Mouse (Mus musculus): ENCODE results near the gene Cyp24a1.

Cyp24a1 gene

GRCm38 (mm10) chr2:170497091-170497566 is at the start of gene Cyp24a1:
TSS of gene Cyp24a1 (minus strand) at chr2:170497145.
- in situ Hi-C loops (cut with MboI, MseI): no loop called here

GRCm38 (mm10) chr2:170545745-170546144 is 48.8 kb upstream of the Cyp24a1 start:
- in situ Hi-C loops (cut with MboI, MseI): no loop called here

- in situ Hi-C loops (cut with MboI, MseI): no loop called here
Measured at GRCm38 (mm10) chr2:170544950-170545349, 48.0 kb upstream of the Cyp24a1 start.

DNA sequence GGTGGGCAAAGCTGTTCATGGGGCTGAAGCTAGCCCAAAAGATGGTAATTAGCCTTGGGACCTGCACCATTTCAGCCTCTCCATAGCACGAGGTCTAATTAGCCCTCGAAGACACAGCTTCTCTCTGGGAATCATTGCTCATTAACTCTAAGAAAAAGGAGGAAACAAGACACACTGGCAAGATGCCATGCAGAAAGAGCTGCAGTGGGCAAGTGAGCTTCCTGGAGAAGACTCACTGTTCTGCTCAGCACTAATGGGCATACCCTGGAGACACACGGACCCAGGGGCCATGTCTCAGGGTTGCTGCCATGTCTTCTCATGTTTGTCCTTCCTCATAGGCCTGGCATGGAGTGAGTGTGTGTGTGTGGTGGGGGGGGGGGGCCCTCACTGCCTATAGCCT is 47.2 kb upstream of the Cyp24a1 start:
- in situ Hi-C loops (cut with MboI, MseI): no loop called here

DNA sequence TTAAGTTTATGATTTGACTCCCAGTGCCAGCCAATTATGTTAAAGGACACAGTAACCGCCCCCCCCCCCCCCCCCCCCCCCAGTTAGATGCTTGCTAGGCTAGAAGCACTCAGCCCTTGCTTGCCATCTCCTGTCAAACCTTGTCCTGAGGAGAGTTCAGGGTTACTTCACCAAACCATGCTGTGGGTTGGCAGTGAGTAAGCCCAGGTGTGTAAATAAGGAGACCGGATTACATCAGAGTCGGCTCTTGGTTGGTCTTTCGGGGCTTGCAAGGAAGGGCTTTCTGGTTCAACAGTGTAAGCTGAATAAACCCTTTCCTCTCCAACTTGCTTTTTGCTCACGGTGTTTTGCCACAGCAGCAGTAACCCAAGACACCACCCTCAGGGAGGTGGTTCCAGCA is 46.7 kb upstream of the Cyp24a1 start:
- in situ Hi-C loops (cut with MboI, MseI): no loop called here

GRCm38 (mm10) chr2:170539211-170539610 is 42.3 kb upstream of the Cyp24a1 start:
- in situ Hi-C loops (cut with MboI, MseI): no loop called here

DNA sequence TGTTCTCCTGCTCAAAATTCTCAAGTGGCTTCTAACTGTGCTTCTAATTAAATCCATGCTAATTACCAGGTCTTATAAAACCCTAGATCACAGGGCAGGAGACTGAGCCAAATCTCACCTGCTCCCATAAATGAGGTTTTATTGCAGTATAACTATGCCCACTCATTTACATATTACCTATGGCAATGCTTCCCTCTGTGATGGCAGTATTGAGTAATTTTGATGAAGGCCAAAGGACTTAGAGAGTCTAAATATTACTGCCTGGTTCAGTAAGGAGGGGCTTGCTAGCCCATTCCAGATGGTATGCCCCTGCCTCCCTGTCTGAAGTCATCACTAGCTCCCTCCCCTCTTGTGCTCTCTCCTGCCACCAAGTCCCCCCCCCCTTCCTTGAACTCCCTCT is 38.9 kb upstream of the Cyp24a1 start:
- in situ Hi-C loops (cut with MboI, MseI): no loop called here

GRCm38 (mm10) chr2:170534803-170535174 is 37.8 kb upstream of the Cyp24a1 start:
- in situ Hi-C loops (cut with MboI, MseI): no loop called here

DNA sequence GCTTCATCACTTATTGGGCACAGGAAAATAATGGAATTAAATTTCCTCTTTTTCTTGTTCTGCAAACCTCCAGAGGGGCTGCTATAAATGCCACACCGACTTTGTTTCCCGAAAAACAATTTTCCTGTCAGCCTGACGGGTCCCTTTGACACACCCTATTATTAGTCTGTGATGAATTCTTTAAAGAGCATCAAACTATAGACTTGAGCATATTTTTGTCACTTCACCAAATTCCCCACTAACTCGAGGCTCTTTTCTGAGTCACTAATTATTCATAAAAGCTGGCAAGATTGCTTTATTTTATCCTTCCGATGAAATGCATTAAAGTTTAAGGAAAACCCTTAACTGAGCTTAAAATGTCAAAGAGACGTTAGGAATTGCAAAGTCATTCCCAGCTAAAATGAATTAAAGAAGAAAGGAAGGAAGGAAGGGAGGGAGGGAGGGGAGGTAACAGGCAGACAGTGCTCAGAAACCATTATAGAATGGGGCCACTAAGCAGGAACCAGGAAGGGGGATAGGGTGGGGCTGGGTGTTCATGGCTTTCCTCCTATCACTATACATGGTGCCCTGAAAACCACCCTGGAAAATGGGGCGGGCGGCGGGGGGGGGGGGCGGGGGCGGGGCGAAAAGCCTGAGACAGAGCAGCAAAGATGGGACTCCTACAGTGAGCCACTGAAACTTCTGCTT is 37.3 kb upstream of the Cyp24a1 start:
- in situ Hi-C loops (cut with MboI, MseI): no loop called here

- in situ Hi-C loops (cut with MboI, MseI): no loop called here
Measured at GRCm38 (mm10) chr2:170530256-170530655, 33.3 kb upstream of the Cyp24a1 start.

- in situ Hi-C loops (cut with MboI, MseI): no loop called here
Measured at GRCm38 (mm10) chr2:170529766-170530165, 32.8 kb upstream of the Cyp24a1 start.

DNA sequence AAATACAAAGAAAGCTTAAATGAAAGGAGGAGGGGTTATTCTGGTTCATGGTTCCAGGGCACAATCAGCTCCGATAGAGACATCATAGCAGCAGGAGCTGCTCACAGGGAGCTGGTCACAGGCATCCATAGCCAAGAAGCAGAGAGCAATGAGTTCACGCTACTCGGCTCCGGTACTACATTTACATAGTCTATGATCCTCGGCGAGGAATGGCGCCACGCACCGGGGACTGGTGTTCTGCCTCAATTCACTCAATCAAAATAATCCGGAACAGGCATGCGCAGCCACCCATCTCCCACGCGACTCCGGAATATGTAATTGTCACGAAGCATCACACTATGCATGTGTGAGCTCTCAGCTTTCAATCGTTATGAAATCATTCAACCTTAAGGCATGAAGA is 31.1 kb upstream of the Cyp24a1 start:
- in situ Hi-C loops (cut with MboI, MseI): no loop called here

DNA sequence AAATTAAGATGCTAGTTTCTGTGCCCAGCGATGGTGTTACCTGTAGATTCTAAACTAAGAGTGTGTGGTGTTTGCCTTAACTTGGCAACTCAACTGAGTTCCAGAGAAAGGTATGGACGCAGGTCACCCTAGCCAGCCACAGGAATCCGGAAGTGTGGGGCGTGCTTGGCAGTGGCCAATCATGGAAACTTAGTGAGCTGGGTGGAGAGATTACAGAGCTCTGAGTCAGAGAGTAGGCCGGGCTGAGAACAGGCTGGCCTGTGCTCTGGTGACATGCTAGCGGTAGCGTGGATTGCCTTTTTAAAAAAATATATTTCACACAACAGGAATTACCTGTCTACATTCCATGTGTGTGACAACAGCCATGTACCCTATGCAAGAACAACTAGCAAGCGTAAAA is 29.6 kb upstream of the Cyp24a1 start:
- in situ Hi-C loops (cut with MboI, MseI): no loop called here

DNA sequence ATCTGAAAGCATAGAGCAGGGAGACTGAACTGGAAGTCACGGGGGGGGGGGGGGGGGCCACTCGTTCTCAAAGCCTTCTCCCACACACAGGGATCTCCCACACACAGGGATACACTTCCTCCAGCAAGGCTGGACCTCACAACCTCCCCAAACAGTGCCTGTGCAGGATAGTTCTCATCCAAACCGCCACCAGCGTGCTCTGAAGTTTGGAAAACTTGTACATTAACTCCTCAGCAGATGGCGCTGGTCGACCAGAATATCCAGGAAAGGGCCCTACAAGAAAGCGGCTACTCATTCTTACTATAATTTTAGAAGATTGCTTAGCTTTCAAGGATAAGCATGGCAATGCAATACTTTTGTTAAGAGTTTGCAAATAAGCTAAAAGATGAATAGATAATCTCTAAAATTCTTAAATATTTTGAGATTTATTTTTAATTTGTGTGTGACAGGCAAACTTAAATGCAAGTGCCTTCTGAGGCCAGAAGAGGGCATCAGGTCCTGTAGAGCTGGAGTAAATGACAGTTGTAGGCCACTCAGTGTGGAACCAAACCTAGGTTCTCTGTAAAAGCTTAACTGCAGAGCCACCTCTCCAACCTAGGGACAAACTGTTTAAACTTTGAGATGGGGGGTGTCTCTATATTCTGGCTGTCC is 23.5 kb upstream of the Cyp24a1 start:
- in situ Hi-C loops (cut with MboI, MseI): loop anchor here (5.0 to 25.0 kb wide), 2 partner anchors 352 to 408 kb away; no protein-coding TSS in a partner anchor

GRCm38 (mm10) chr2:170513756-170514155 is 16.8 kb upstream of the Cyp24a1 start:
- in situ Hi-C loops (cut with MboI, MseI): loop anchor here (25.0 kb wide), 1 partner anchor 401 kb away; no protein-coding TSS in a partner anchor

GRCm38 (mm10) chr2:170511073-170511891 is 14.3 kb upstream of the Cyp24a1 start:
- in situ Hi-C loops (cut with MboI, MseI): loop anchor here (25.0 kb wide), 1 partner anchor 399 kb away; no protein-coding TSS in a partner anchor

DNA sequence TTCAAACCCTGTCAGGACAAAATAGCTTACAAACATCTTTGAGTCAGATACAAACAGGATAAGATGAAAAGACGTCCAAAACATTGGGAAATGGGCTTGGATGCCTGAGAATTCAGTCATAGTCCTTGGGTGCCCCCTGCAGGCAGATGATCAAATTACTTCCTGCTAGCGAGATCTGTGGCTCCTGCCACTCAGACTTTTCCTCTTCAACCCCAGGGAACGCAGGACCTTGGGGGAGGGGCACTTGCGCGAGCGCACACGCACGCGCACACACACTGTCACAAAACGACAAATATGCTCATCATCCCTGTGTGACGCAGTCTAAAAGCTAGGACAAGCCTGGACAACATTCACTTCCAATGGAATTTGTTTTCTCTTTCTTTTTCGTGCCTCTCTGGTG is 11.9 kb upstream of the Cyp24a1 start:
- in situ Hi-C loops (cut with MboI, MseI): loop anchor here (5.0 to 25.0 kb wide), 3 partner anchors 67 to 397 kb away; no protein-coding TSS in a partner anchor

DNA sequence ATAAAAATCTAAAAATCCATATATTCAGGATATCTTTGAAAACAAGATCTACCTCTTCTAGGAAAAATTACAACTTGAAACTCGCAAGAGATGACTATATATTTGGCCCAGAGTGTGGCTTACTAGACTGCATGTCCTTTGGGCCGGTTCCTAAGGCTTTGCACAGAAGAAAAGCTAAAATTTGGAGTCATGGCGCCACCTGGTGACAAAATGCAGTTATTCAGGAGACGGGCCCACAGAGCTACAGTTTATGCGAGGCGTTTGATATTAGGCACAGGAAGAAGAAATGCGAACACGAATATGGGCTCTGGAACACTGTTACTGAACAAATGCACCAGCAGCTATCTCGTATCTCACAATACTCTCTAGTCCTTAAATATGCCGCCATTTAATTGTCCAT is 10.8 kb upstream of the Cyp24a1 start:
- in situ Hi-C loops (cut with MboI, MseI): loop anchor here (5.0 to 25.0 kb wide), 3 partner anchors 65 to 395 kb away; no protein-coding TSS in a partner anchor

DNA sequence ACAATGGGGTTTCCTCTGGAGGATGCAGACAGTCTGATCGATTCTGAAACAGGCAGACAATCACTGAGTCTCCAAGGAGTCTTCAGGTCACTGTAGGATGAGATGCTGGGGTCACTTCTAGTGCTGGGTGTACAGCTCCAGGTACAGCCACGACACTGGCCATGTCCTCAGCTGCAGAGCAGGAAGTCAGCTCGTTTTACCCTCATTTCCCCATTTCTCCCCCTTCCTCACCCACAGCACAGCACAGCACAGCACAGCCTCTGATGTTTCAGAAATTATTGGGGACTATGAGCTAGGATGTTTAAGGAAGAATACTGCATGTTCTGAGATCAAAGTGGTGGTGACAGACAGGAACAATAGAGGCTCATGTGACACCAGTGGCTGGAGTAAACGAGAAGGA is 7.0 kb upstream of the Cyp24a1 start:
- in situ Hi-C loops (cut with MboI, MseI): loop anchor here (25.0 kb wide), 1 partner anchor 392 kb away; no protein-coding TSS in a partner anchor

DNA sequence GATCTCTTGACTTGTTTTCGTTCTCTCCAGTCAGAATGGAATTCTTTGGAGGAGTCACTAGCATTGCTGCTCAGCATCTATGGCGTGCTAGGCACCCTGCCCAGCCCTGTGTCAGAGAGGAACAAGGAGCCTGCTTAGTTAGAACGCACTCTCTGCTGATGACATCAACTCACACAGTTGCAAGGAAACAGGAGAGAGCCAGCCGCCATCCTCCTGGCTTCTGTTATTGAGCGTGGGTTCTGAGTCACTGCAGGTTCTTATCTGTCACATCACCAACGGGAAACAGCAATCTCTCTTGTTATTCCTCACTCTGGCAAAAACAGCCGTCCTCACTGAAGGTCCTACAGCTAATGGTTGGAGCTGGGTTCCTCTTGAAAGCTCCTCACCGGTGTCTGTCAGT is 6.4 kb upstream of the Cyp24a1 start:
- in situ Hi-C loops (cut with MboI, MseI): loop anchor here (25.0 kb wide), 1 partner anchor 391 kb away; no protein-coding TSS in a partner anchor

DNA sequence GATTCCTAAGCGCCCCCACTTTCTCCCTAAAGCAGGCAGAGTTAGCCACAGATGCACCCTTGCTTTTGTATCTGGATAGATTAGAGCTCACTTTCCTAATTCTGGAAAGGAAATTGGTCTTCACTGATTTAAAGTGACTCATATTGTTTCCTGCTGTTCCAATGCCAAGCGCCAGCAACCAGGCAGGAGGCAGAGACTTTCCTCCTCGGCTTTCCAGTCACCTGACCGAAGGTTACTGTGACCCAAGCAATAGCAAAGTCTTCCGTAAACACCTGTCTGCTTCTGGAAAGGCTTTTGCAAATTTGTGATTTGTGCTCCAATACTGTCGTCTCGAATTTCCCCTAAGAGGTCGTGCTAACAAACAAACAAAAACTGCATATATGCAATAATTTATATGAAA is 1.1 kb upstream of the Cyp24a1 start:
- in situ Hi-C loops (cut with MboI, MseI): no loop called here

All from T-helper 2 cell (primary cell).